Mouse (Mus musculus) layer of hippocampus, adult 2 months (tissue): Measurements from ENCODE around the gene Fam229b. TPM values are rescaled to one million over a fixed set of nuclear protein-coding genes. Genes with fewer than 3 reads are reported as not detected.

Experiments
- DNase-seq, 2 experiments: peaks; one replicate each; pipeline ENCODE4 v3.0.0; 2022; ENCODE audit warnings: low spot score in 2 of 2
- H3K27ac ChIP-seq: fragments of 200-600 bp; 2 replicates; pipeline ENCODE4 v1.8.1; 2022
- H3K4me3 ChIP-seq: fragments of 200-600 bp; 2 replicates; pipeline ENCODE4 v1.8.1; 2022; ENCODE audit warnings: mild to moderate bottlenecking
- CTCF ChIP-seq: fragments of 200-600 bp; conservative IDR thresholded peaks from 2 replicates; pipeline ENCODE4 v1.8.1; 2022; ENCODE audit warnings: antibody characterized with exemption, mild to moderate bottlenecking, moderate library complexity
- total RNA-seq, 2 experiments: library from RNA; stranded (reverse); gene quantifications; 2 replicates each; pipeline ENCODE4 v1.2.3; 2021

Fam229b gene
- total RNA-seq, 2 experiments from 2014 or later, result 11.2 to 12.3 TPM

DNA sequence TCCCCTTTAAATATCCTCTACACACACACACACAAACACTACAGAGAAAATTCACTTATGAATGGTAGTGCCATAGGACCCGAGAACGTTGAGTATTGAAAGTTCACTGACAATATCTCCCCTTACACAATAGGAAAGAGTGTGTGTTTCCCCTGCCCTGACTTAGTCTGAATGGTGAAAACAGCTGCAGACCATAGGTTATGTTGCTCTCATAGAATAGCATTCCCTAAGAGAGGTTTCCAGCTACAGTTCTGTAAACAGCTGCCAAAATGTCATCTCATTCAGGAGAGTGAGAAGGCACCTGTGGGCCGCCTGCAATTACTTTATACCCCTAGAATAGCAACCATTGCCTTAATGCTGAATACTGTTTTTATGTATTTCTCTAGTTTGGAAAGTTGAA is 27.3 kb downstream of the Fam229b start:
- Histone ChIP-seq H3K27ac (no peak overlapping the region), H3K4me3 (no peak overlapping the region)
- no peak for TF ChIP-seq CTCF
- DNase-seq, result no peak

DNA sequence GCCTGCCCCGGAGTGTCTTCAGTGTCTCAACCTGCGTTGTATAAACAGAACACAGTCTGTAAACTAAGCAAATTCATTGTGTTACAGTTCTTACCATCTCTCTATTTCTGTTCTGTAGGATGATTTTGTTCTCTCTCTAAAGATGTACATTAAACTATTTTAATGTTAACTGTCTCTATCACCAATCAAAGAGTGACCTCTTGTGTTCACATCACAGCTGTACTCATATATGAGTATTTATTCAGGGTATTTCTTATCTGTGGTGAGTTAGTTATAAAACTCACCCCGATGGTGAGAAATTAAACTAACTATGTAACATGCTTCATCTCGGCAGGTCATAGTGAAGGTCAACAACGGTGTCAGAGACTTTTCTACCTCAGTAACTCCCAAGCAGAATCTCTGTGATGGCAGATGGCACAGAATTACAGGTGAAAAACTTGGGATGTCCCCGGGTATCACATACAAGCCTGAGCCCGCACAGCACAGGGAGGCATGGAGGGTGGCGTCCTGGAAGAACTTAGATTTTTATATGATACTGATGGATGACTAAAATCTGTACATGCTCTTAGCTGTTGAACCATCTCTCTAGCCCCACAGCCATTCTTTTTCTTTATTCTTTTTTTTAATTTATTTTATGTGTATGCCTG is 28.8 kb downstream of the Fam229b start:
- H3K27ac ChIP-seq, result no peak overlapping the region
- peak; percentile 56 for TF ChIP-seq CTCF
- H3K4me3 ChIP-seq, result no peak overlapping the region
- DNase-seq, result no peak

DNA sequence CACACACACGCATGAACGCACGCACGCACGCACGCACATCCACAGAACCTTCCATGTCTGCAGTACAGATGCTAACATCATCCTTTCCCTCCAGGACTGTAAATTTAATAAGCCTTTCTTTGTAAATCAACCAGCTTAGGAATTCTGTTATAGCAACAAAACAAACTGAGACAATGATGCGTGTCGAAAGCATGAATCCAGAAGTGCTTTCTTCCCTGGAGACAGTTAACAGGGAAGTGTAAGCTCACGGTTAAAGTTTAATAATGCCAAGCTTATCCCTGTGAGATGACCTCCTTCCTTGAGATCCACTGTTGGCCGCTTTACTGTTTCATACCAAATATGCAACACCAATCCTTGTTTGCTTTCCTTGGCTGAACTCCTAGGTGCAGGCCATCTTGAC is 35.0 kb downstream of the Fam229b start:
- H3K4me3 ChIP-seq, result no peak overlapping the region
- DNase-seq, result no peak
- H3K27ac ChIP-seq, result no peak overlapping the region
- no peak for TF ChIP-seq CTCF

DNA sequence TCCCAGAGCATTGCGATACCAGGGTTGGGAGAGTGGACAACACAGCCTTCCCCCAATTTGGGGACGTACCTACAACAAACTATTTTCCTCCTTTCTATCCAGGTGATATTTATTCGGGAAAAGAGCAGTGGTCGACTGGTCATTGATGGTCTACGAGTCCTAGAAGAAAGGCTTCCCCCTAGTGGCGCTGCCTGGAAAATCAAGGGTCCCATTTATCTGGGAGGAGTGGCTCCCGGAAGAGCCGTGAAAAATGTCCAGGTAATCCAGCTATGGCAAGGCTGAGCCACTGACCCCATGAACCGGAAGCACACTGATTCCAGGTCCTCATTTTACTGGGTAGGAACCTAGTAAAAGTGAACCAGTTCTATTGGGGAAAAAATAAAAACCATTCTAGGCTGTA is 36.7 kb downstream of the Fam229b start:
- DNase-seq, result peak in 1 of 2 experiments; percentile 39
- peak; percentile 79 for TF ChIP-seq CTCF
- no peak overlapping the region for H3K27ac ChIP-seq
- no peak overlapping the region for H3K4me3 ChIP-seq

DNA sequence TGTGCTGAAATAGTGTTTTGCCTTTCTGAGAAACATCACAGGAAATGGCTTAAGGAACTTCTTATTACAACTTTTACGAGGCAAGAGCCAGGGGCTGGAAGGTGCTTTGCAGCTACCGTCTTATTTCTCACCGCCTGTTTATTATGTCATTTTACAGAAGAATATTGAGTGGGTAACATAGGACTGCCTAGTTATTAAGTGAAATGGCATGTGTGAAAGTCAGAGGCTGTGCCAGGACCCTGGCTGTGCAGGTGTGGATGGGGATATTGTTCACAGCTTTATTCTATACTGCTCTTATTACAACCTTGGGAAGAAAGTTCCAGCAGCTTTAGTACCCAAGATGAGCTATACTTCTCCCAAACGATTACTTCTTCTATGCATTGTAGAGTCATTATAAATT is 61.7 kb downstream of the Fam229b start:
- Histone ChIP-seq H3K27ac (no peak overlapping the region), H3K4me3 (no peak overlapping the region)
- no peak for TF ChIP-seq CTCF
- DNase-seq, result no peak

Other genes starting within 250 kb of the Fam229b start
- 1 to 10 TPM; 3.6 to 3.9 TPM for gene Lama4, start 168.4 kb downstream of the Fam229b start, total RNA-seq
- gene Tube1, start 62 bp upstream of the Fam229b start, total RNA-seq, result 1 to 10 TPM; 3.5 to 3.8 TPM
- gene Ccn6, start 29.9 kb upstream of the Fam229b start, total RNA-seq, result under 1 TPM; 0.32 to 0.44 TPM
- gene Fyn, start 234.9 kb upstream of the Fam229b start, total RNA-seq, result 100 to 1,000 TPM; 127 to 130 TPM